Mouse (Mus musculus) embryonic fibroblast, embryonic 13.5 days (primary cell): ENCODE measurements around the gene Ufc1.

Experiments used
- CTCF ChIP-seq: IDR thresholded peaks from 2 replicates; pipeline ENCODE4 v1.5.1; 2011; ENCODE audit warnings: mild to moderate bottlenecking, control low read depth, low read length, moderate library complexity, borderline replicate concordance; ENCODE audit not compliant: insufficient read depth
- POLR2A ChIP-seq: IDR thresholded peaks from 2 replicates; pipeline ENCODE4 v1.6.1; 2011; ENCODE audit warnings: low read depth, mild to moderate bottlenecking, control low read depth, low read length, moderate library complexity

GRCm38 (mm10) chr1:171325571-171325970 lies 30.7 kb upstream of the Ufc1 start:
- no peak for TF ChIP-seq CTCF
- no peak for TF ChIP-seq POLR2A
